Mouse (Mus musculus): ENCODE measurements around the gene Rars.

GRCm38 (mm10) chr11:35780336-35780735, 54.0 kb downstream of the Rars start:
- TF ChIP-seq GATA1 (IDR thresholded peaks at IDR 0.05; ENCODE audit: low read length) (no peak), TAL1 (IDR thresholded peaks at IDR 0.05; ENCODE audit: low read length) (no peak)
